Mouse (Mus musculus) right cerebral cortex, postnatal 25 days (tissue): Measurements from ENCODE around the gene Tubg2.

Source experiments
- DNase-seq: peaks from one replicate; pipeline ENCODE4 v3.0.0; 2022

Tubg2 gene

DNA sequence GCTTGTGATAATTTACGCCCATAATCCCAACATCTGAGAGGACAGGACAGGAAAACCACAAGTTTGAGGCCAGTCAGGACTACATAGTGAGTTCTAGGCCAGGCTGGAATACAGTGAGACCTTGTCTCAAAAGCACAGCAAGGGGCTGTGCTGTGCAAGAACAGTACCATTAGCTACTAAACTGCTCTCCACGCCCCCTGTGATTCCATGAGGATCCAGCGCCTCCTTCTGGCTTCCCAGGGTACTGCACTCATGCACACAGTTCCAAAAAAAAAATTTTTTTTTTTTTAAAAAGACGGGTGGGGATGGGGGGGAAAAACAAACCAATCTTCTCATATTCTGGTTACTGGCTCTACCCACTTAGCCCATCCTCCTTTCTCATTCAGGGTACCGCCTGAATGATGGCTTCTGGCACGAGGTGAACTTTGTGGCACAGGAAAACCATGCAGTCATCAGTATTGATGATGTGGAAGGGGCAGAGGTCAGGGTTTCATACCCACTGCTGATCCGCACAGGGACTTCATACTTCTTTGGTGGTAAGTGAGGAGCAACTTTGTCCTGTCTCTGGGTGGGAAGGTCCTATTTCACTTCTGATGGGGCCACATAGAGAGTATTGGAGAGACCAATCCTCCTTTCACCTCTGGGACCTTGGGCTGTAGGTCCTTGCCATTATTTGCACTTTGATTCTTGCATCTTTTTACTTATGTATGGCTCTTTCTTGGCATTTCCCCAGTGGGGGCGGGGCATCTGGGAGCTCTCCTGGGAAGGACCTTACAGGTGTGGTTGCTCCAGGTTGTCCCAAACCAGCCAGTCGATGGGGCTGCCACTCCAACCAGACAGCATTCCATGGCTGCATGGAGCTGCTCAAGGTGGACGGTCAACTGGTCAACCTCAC lies 25.4 kb downstream of the Tubg2 start:
- DNase-seq = no peak

GRCm38 (mm10) chr11:101181961-101182360 lies 26.3 kb downstream of the Tubg2 start:
- DNase-seq = no peak

DNA sequence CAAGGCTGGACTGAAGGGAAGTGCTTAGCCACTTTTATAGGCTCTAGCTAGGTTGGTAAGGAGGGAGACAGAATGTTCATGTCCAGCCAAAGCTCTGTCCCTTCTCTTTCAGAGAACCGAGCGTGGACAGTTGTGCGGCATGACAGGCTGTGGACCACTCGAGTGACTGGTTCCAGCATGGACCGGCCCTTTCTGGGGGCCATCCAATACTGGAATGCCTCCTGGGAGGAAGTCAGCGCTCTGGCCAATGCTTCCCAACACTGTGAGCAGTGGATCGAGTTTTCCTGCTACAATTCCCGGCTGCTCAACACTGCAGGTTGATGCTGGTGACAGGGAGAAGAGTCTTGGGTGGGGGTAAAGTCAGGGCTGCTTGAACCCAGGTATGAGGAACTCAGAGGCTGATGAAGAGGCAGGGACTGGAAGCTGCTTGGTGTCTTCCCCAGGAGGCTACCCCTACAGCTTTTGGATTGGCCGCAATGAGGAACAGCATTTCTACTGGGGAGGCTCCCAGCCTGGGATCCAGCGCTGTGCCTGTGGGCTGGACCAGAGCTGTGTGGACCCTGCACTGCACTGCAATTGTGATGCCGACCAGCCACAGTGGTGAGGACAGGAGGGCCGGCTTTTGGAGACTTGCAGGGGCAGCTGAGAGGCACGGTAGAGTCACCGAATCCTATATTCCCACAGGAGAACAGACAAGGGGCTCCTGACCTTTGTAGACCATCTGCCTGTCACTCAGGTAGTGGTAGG lies 27.2 kb downstream of the Tubg2 start:
- DNase-seq = no peak

GRCm38 (mm10) chr11:101184984-101185383 lies 29.3 kb downstream of the Tubg2 start:
- DNase-seq = no peak

GRCm38 (mm10) chr11:101185441-101185840 lies 29.7 kb downstream of the Tubg2 start:
- no peak for DNase-seq

DNA sequence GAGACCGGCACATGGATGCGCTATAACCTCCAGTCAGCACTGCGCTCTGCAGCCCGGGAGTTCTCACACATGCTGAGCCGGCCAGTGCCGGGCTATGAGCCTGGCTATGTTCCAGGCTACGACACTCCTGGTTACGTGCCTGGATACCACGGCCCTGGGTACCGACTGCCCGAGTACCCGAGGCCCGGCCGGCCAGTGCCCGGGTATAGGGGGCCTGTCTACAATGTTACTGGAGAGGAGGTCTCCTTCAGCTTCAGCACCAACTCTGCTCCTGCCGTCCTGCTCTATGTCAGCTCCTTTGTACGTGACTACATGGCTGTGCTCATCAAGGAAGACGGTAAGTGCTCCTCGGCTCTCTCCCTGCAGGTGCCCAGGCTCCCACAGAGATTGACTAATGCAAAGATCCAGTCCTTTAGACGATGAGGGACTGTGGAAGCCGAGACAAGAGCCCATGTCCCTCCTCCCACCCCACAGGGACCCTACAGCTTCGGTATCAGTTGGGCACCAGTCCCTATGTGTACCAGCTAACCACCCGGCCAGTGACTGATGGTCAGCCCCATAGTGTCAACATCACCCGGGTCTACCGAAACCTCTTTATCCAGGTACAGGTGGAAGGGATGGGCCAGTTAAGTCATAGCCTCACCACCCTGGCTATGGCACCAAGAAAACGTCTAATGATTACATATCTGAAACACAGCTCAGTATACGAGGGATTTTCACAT lies 31.0 kb downstream of the Tubg2 start:
- DNase-seq = no peak

DNA sequence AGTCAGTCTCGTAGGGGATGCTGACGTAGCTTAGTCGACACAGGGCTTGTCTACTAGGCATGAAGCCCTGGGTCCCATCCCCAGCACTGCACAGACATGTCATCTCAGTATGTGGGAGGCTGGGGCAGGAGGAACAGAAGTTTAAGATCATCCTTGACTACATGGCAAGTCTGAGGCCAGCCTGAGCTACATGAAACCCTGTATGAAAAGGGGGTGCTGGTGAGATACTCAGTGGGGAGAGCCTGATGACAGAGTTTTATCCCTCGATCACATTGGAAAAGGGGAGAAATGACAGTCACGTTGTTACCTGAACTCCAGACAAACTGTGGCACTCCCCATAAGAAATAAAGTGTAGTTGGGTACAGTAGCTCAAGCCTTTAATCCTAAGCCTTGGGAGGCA lies 31.8 kb downstream of the Tubg2 start:
- no peak for DNase-seq

GRCm38 (mm10) chr11:101188166-101188805 lies 32.6 kb downstream of the Tubg2 start:
- DNase-seq = no peak

DNA sequence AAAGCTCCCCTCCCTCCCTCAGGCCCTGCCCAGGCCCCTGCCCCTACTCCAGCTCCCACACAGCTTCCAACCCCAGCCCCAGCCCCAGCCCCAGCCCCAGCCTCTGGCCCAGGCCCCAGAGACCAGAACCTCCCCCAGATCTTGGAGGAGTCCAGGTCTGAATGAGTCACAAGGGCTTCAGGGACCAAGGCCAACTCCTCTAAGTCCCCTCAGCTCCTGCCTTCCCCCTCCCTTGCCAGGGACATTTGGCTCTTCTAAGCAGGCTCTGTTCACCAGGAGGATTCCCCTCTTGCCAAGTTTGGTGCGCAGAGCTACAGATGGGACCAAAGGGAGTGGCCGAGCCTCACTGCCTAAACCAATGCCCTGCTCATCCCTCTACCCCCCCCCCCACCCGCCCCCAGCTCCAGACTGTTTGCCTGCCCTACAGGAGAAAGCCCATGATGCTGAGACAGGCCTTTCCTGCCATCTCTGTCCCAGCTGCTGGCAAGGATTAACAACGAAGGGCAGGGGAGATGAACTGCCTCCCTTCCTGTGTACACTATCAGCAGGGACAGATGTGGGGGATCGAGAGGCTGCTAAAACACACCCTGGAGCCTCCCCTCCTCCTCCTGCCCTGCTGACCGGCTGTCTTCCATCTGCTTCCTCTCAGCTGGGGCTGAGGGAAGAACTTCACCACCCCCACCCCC lies 33.9 kb downstream of the Tubg2 start:
- DNase-seq = peak; percentile 57

DNA sequence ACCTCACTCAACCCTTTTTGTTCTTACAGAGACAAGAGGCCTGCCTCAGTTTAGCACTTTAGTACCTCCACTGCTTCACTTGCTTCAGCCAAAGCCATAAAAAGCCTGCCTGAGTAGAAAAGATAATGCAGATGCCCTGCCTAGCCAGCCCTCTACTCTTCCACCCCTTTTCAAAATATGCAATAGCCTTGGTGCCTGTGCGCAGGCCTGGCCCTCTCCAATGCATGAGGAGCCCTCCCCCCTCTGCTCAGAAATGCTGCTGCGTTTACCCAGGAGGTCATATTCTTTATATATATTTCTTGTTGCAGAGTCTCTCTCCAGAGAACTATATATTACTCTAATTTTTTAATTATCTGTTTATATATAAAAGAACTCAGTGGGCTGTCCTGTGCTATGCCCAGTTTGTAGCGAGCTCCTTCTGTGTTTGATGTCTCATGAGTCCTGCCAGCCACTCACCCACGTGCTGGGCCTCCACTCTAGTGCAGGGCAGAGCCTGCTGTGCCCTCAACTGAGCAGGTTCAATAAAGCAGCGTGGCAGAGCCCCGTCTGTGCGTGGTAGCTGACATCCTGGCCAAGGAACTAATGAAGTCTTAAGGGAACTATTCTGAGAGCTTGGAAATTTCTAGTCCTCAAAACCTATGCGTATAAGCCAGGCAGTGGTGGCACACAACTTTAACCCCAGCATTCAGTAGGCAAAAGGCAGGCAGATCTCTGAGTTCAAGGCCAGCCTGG lies 34.6 kb downstream of the Tubg2 start:
- no peak for DNase-seq

DNA sequence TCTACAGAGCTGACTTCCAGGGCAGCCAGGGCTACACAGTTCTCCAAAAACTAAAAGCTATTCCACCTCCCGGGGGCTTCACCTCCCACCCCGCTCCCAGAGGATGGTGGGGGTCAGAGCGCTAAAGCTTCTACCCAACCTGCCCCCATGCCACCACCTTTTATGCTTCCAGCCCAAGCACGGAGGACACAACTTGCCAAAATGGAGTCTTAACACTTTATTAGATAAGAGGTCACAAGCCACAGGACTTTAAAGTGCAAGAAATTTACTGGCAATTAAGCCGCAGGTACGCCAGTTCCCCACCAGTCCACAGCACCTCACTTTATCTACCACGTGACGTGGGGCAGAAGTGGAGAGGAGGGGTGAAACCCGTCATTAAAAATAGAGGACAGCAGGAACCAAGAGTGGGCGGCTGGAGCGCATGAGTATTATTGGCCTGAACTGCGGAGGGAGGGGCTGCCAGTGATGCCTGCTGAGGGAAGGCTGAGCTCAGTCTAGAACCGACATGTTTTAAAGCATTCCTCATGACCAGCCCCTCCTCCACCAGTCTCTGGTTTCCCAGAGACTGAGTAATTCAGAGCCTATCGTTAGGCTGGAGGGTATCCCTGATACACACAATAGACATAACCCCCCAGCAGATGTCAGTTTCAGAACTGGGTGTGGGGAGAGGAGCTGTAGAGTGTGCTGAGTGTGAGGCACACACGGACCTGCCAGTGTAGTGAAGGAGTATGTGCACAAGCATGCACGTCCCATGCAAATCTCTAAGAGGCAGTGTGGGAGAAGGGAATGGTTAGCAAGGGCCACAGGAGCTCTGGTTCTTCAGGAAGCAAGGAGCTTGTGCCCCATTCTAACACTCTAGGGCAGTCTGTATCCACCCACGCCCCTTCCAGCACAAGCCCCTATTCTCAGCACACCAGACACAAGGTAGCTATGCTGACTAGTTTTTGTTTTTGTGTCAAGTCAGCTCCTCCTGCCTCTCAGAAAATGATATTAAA lies 35.5 kb downstream of the Tubg2 start:
- DNase-seq = no peak

GRCm38 (mm10) chr11:101191919-101192470 lies 36.3 kb downstream of the Tubg2 start:
- no peak for DNase-seq

DNA sequence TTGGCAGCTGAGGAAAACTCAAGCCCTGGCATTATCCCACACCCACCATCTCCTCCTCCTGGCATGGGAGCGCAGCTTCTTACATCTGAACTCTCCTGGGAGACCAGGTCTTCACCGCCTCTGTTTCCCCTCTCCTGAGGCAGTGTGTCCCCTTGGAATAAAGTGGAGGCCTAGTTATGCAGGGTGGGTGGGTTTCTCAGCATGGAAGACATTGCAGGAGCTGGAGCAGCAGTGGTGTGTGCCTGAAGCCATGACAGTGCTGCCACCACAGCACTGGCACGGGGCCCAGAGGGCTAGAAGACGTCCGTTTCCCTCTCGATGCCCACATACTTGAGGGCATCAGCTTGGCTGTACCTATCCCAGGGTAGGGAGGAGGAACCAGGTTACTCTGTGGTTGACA lies 36.9 kb downstream of the Tubg2 start:
- DNase-seq = no peak

GRCm38 (mm10) chr11:101193076-101193475 lies 37.4 kb downstream of the Tubg2 start:
- no peak for DNase-seq

DNA sequence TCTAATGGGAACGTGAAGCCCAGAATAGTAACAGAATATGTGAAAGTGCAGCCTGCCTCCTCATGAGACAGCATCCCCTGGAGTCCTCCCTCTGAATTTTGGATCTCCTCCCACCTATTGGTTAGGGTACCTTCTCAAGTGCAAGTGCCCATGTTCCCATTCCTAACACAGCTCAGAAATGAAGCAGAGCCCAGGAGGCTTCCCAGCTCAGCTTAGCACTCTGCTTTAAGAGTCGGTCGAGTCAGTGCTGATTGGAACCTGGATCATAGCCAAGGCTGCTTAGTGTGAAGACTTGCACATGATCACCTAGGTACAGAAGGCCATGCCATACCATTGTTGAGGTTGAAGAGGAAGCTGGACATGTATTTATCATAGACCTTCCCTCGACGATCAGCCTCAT lies 38.4 kb downstream of the Tubg2 start:
- DNase-seq = no peak

DNA sequence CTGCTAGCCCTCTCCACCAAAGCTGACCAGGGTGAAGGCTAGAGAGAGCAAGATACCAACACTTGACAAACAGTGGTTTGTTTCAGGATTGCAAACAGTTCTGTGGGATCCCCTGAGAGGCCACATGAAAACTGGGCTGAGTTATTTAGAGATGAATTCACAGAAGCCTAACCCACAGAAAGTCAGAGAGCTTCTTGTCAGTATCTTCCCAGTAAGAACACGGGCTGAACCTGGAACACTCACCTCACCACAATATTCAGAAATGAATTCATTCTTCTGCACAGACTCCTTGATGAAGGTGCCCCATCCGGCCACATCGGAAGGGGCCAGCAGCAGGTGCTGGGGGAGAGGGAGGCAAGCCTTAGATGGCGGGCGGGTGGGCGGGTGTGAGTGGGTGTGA lies 38.9 kb downstream of the Tubg2 start:
- DNase-seq = no peak

GRCm38 (mm10) chr11:101195101-101195500 lies 39.4 kb downstream of the Tubg2 start:
- DNase-seq = no peak

- DNase-seq = no peak
Observed at GRCm38 (mm10) chr11:101195571-101195970, 39.9 kb downstream of the Tubg2 start.

DNA sequence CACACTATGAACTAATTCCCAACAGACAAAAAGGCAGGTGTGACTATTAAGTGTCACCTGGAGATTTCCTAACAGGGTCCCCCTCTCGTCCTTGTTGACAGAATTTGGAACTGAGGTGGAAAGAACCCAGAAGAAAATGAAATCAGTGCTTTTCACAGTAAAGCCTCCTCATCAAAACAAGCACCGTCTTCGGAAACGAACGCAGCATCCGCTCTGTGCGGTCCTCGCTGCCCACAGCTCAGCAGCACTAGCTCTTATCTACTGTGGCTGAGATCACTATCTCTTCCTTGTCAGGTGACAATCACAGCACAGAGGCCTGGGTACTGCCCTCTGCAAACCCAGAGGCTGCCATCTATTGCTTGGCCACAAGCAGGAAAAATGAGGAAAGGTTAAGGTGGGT lies 40.5 kb downstream of the Tubg2 start:
- DNase-seq = no peak

DNA sequence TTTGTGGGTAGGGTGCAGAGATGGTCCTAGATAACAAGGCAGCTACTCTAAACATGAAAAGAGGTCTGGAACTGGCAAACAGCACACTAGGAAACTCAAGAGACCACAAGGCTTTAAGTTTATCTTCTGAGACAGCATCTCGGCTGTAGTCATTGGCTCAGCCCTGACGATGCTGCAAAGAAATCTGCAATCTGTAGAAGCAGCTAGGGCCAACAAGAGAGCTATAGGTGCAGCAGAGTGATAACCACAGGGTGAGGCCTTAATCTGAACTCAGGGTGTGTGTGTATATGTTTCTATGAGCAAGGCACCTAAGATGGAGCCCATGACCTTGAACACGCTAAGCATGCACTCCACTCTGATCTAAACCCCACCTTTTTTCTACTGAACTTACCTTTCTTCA lies 43.8 kb downstream of the Tubg2 start:
- DNase-seq = no peak
